Mouse (Mus musculus): ENCODE measurements around the gene Plin2. TPM values are rescaled to one million over a fixed set of nuclear protein-coding genes. Genes with fewer than 3 reads are reported as not detected.
"Not testable (repeated sequence)": the region's sequence is repeated elsewhere in the genome, so short reads cannot be mapped to it uniquely, and the experiment has no call there.

Plin2 gene
- polyA plus RNA-seq, 1 experiment from 2014 or later: 65.0 TPM

DNA sequence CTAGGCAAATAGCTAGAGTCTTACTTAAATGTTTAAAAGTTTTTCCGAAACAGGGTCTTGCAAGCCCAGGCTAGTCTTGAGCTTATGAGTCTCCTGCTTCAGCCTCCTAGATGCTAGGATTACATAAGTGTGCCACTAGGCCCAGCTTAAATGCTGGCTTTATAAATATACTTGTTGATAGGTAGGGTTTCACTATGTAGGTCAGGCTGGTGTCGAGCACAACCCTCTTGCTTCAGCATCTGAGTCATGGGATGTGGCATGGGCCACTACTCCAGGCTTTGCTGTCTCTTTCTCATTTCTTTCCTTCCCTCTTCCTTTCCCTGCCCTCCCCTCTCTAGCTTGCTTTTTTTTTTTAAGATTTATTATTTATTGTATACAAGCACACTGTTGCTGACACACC is 9.8 kb upstream of the Plin2 start:
- Histone ChIP-seq H3K27ac (replicated peaks) (no peak overlapping the region), H3K9ac (no peak overlapping the region), H3K4me1 (replicated peaks) (no peaks in the 10 kb centered on the region), H3K27me3 (no peaks in the 10 kb centered on the region), H3K36me3 (no peaks in the 10 kb centered on the region), H3K4me2 (no peak overlapping the region), H3K9me3 (no peaks in the 10 kb centered on the region), H3K4me3 (no peak overlapping the region)
- no peak for ATAC-seq (ENCODE audit: low read depth)
- 94% methylated on average over 2 of the region's 2 CpGs for WGBS

DNA sequence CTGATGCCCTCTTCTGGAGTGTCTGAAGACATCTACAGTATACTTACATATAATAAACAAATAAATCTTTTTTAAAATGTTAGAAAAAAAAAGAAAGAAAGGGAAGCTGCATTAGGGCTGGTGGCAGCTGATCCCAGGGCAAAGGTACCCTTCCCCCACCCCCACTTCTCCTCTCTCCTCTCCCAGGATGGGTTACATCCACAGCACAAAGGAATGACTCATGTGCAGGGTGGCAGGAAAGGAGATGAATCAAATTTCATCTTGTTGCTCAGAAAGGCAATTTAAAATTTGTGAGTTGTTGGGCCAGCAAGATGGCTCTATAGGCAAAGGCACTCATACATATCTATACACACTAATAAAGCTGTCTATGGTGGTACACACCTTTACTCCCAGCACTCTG is 6.9 kb upstream of the Plin2 start:
- H3K36me3 ChIP-seq: no peaks in the 10 kb centered on the region
- H3K9ac ChIP-seq: no peak overlapping the region
- no peaks in the 10 kb centered on the region for H3K27me3 ChIP-seq
- H3K9me3 ChIP-seq: no peaks in the 10 kb centered on the region
- no peaks in the 10 kb centered on the region for H3K4me1 ChIP-seq (replicated peaks)
- H3K4me2 ChIP-seq: no peak overlapping the region
- no peak for ATAC-seq (ENCODE audit: low read depth)
- no peak overlapping the region for H3K27ac ChIP-seq (replicated peaks)
- H3K4me3 ChIP-seq: no peak overlapping the region

DNA sequence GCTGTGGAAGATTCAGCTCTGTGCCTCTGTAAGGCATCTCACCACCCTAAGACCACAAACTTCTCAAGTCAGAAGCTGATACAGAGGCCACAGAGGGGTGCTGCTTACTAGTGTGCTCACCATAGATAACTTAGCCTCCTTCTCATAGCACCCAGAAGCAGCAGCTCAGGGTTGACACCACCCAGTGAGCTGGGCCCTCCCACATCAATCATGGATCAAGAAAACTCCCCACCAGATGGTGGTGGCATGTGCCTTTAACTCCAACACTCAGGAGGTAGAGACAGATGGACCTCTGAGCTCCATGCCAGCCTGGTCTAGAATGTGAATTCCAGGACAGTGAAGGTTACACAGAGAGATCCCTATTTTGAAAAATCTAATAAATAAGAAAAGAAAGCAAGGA is 4.9 kb upstream of the Plin2 start:
- not testable (repeated sequence) for H3K9me3 ChIP-seq; H3K36me3 ChIP-seq; H3K4me2 ChIP-seq; ATAC-seq (ENCODE audit: low read depth); H3K4me3 ChIP-seq; H3K9ac ChIP-seq; H3K4me1 ChIP-seq (replicated peaks); H3K27me3 ChIP-seq; H3K27ac ChIP-seq (replicated peaks)

GRCm38 (mm10) chr4:86674150-86674549 is 4.3 kb upstream of the Plin2 start:
- not testable (repeated sequence) for H3K9me3 ChIP-seq; H3K4me1 ChIP-seq (replicated peaks); H3K4me2 ChIP-seq; H3K9ac ChIP-seq; ATAC-seq (ENCODE audit: low read depth); H3K36me3 ChIP-seq; H3K4me3 ChIP-seq; H3K27ac ChIP-seq (replicated peaks); H3K27me3 ChIP-seq

- Histone ChIP-seq H3K36me3 (no peaks in the 10 kb centered on the region), H3K4me1 (replicated peaks) (peaks cover 21% of the 10 kb centered on the region), H3K9me3 (no peaks in the 10 kb centered on the region), H3K4me2 (no peak overlapping the region), H3K9ac (no peak overlapping the region), H3K27ac (replicated peaks) (no peak overlapping the region), H3K27me3 (no peaks in the 10 kb centered on the region), H3K4me3 (no peak overlapping the region)
- 82% methylated on average over 7 of the region's 7 CpGs for WGBS
- no peak for ATAC-seq (ENCODE audit: low read depth)
Measured at GRCm38 (mm10) chr4:86672450-86672849, 2.6 kb upstream of the Plin2 start.

DNA sequence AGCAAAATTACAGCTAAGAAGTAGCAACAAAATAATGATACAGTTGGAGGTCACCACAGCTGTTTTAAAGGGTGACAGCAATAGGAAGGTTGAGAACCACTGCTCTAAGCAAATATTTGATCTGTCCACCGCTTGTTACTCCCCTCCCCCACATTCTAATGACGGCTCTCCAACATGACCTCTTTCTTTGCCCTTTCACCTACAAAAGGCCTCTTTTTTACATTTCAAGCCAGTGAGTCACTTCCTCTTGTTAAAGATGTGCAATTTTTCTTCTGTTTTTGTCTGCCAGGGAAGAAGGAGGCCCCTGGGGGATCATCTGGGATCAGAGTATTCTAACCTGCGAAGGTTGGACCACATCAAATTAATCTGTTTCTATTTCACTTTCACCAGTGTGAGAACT is 1.9 kb upstream of the Plin2 start:
- no peak overlapping the region for H3K9ac ChIP-seq

DNA sequence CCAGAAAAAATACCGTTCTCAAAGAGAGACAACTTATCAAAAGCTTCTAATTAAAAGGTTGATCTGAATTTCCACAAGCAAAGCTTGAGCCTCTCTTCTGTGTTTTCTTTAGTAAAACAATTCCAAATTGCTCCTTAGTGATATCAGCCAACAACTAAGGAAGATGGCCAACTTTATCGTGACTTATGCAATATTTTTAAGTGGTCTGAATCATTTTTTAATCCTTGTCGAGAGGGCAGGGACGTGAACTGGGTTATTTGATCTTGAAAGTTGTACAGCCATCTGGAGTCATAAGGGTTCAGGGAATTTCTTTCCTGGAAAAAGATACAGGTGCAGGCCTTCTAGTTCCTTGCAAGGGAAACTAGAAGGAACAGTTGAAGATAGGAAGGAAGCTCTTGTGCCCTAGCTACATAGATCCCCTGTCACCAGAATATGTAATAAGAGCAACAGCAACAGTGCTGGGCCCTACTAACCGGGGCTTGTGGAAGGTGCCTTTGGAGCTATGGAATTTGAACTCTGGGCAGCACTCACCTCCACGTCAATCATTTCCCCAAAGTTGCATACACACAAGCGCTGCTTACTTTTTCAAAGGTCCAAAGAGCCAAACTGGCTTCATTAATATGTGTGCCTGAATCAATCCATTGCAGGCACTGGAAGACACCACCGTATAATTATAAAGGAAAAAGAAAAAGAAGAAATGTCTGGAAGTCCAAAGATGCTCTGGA is 884 bp upstream of the Plin2 start:
- no peak for ATAC-seq (ENCODE audit: low read depth)
- no peak overlapping the region for H3K4me3 ChIP-seq
- H3K4me2 ChIP-seq: no peak overlapping the region
- peaks cover 24% of the 10 kb centered on the region for H3K4me1 ChIP-seq (replicated peaks)
- H3K36me3 ChIP-seq: 0 out of 2 replicates have a peak, but pooled peaks cover 2% of the 10 kb centered on the region
- H3K9ac ChIP-seq: no peak overlapping the region
- no peaks in the 10 kb centered on the region for H3K9me3 ChIP-seq
- 77% methylated on average over 8 of the region's 8 CpGs for WGBS
- no peaks in the 10 kb centered on the region for H3K27me3 ChIP-seq
- no peak overlapping the region for H3K27ac ChIP-seq (replicated peaks)

More for the DNA sequence above, 1.9 kb upstream of the Plin2 start:
- Histone ChIP-seq H3K4me2 (no peak overlapping the region), H3K9me3 (no peaks in the 10 kb centered on the region), H3K36me3 (no peaks in the 10 kb centered on the region), H3K27me3 (no peaks in the 10 kb centered on the region), H3K27ac (replicated peaks) (no peak overlapping the region), H3K4me3 (no peak overlapping the region), H3K4me1 (replicated peaks) (peaks cover 21% of the 10 kb centered on the region)
- 44% methylated on average over 3 of the region's 3 CpGs for WGBS
- no peak for ATAC-seq (ENCODE audit: low read depth)

DNA sequence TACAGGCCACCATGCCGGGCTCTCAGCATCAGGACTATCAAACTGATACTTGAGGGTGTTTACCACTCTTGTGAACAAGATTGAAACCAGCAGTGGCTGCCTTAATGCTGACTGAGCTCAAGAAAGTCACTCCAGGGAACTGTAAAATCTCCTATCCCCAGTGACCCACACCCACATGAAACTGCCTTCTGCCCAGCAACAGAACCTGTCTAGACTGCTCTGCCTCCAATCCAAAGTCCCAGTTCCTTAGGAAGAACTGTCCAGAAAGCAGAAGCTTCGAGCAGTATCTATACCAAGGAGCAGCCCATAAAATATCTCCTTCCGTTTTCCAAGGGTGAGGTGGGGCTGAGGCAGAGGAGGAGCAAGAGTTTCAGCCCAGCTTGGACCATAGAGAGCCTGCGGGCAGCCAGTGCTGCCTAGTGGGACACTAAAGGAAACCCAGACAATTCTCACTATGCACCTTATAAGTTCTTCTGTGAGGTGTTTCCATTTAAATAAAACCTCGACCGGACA is 563 bp downstream of the Plin2 start:
- Histone ChIP-seq H3K9ac (peak overlapping the region; percentile 79), H3K4me2 (peak overlapping the region; percentile 72), H3K4me3 (peak overlapping the region; percentile 60), H3K4me1 (replicated peaks) (peaks cover 27% of the 10 kb centered on the region), H3K36me3 (0 out of 2 replicates have a peak, but pooled peaks cover 11% of the 10 kb centered on the region), H3K27ac (replicated peaks) (peak overlapping the region; percentile 52; the same call in 1 of the 2 replicates)
- H3K27me3 ChIP-seq, H3K9me3 ChIP-seq: not testable (repeated sequence)
- 18% methylated on average over 6 of the region's 6 CpGs for WGBS
- peak; percentile 71 for ATAC-seq (ENCODE audit: low read depth)

DNA sequence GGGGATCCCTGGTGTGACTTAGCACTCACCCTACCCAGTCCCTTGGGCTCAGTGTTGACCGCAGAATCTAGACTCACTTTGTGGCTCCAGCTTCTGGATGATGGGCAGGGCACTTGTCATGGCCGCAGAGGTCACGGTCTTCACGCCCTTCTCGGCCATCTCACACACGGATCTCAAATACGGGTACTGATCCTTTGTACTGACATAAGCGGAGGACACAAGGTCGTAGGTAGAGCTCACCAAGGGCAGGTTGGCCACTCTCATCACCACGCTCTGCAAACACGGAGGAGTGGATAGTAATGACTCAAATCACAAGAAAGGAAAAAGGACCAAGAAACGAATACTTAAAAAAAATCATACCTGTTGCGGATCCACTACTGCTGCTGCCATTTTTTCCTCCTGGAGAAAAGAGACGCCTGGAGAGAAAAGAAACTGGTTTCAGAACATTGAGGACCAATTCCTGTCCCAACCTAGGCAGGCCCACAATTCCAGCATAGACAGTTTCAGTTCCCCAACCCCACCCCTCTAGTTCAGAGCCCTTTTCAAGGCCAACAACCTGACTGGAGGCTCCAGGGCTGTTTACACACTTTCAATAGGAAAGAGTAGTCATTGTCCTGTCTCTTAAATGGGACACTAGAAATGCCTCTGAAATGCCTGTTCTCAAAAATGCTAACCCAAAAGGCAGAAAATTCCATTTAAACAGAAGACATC is 1.4 kb downstream of the Plin2 start:
- H3K9me3 ChIP-seq: no peaks in the 10 kb centered on the region
- ATAC-seq (ENCODE audit: low read depth): no peak
- no peaks in the 10 kb centered on the region for H3K27me3 ChIP-seq
- WGBS: 95% methylated on average over 14 of the region's 14 CpGs
- H3K4me1 ChIP-seq (replicated peaks): peaks cover 27% of the 10 kb centered on the region
- peak overlapping the region; percentile 72 for H3K4me2 ChIP-seq
- H3K36me3 ChIP-seq: peaks cover 16% of the 10 kb centered on the region
- H3K27ac ChIP-seq (replicated peaks): no peak overlapping the region
- peak overlapping the region; percentile 60; the same call in 1 of the 2 replicates for H3K4me3 ChIP-seq
- no peak overlapping the region for H3K9ac ChIP-seq

- Histone ChIP-seq H3K9me3 (no peaks in the 10 kb centered on the region), H3K9ac (no peak overlapping the region), H3K27ac (replicated peaks) (no peak overlapping the region), H3K4me2 (no peak overlapping the region), H3K27me3 (no peaks in the 10 kb centered on the region), H3K4me3 (no peak overlapping the region), H3K4me1 (replicated peaks) (peaks cover 27% of the 10 kb centered on the region), H3K36me3 (peaks cover 27% of the 10 kb centered on the region)
- 68% methylated on average over 3 of the region's 3 CpGs for WGBS
- ATAC-seq (ENCODE audit: low read depth): no peak
Measured at GRCm38 (mm10) chr4:86665596-86665995, 4.3 kb downstream of the Plin2 start.

- Histone ChIP-seq H3K9ac (no peak overlapping the region), H3K27ac (replicated peaks) (no peak overlapping the region), H3K4me2 (no peak overlapping the region), H3K27me3 (no peaks in the 10 kb centered on the region), H3K4me3 (no peak overlapping the region), H3K9me3 (no peaks in the 10 kb centered on the region), H3K36me3 (peaks cover 42% of the 10 kb centered on the region), H3K4me1 (replicated peaks) (peaks cover 15% of the 10 kb centered on the region)
- WGBS: 79% methylated on average over 4 of the region's 4 CpGs
- ATAC-seq (ENCODE audit: low read depth): no peak
Measured at GRCm38 (mm10) chr4:86663919-86664318, 5.9 kb downstream of the Plin2 start.

DNA sequence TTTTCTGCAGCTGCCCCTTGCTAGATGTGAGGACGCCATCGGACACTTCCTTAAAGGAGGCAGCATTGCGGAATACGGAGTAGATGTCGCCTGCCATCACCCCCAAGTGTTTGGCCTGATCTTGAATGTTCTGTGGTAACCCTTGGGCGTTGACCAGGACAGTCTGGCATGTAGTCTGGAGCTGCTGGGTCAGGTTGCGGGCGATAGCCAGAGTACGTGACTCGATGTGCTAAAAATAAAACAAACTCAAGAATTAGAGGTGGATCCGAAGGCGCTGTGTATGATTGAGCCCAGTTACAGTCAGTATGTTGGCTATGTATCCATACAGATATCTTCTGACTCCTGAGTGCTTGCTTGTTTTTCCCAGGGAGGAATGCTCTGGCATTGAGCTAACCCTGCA is 12.7 kb downstream of the Plin2 start:
- no peak for ATAC-seq (ENCODE audit: low read depth)
- whole genome bisulfite sequencing: 96% methylated on average over 12 of the region's 12 CpGs
- Histone ChIP-seq H3K4me1 (replicated peaks) (no peaks in the 10 kb centered on the region), H3K4me3 (no peak overlapping the region), H3K4me2 (no peak overlapping the region), H3K9me3 (no peaks in the 10 kb centered on the region), H3K9ac (no peak overlapping the region), H3K27me3 (no peaks in the 10 kb centered on the region), H3K36me3 (peaks cover 62% of the 10 kb centered on the region), H3K27ac (replicated peaks) (no peak overlapping the region)

Measured in neural tube, embryonic 13.5 days (tissue).